Mouse (Mus musculus) hindbrain, embryonic 14.5 days (tissue): Measurements from ENCODE around the gene Pdlim1. TPM values are rescaled to one million over a fixed set of nuclear protein-coding genes. Genes with fewer than 3 reads are reported as not detected.

Source experiments
- ATAC-seq: fragments of 200-750 bp; cut with Nextera tagmentation; 2 replicates; pipeline ENCODE4 v1.8.0; 2017; ENCODE audit warnings: moderate number of reproducible peaks, mild to moderate bottlenecking, moderate TSS enrichment, moderate library complexity; ENCODE audit not compliant: low FRiP score
- DNase-seq: peaks from one replicate; pipeline ENCODE4 v3.0.0-alpha.2; 2015; ENCODE audit warnings: low spot score
- H3K27ac ChIP-seq: fragments of 300-500 bp; sonication (generic); 2 replicates; pipeline ENCODE4 v1.5.1; 2014; ENCODE audit warnings: mild to moderate bottlenecking, moderate library complexity
- H3K27me3 ChIP-seq: fragments of 300-500 bp; sonication (generic); 2 replicates; pipeline ENCODE4 v1.6.1; 2014; ENCODE audit warnings: mild to moderate bottlenecking, low read length, mixed read lengths; ENCODE audit not compliant: control insufficient read depth, insufficient read depth
- H3K36me3 ChIP-seq: fragments of 300-500 bp; sonication (generic); replicated peaks from 2 replicates; pipeline ENCODE4 v1.6.1; 2014; ENCODE audit not compliant: control insufficient read depth, insufficient read depth
- H3K4me1 ChIP-seq: fragments of 300-500 bp; sonication (generic); replicated peaks from 2 replicates; pipeline ENCODE4 v1.6.1; 2014; ENCODE audit warnings: antibody characterized with exemption, low read length, mixed read lengths; ENCODE audit not compliant: control insufficient read depth, insufficient read depth
- H3K4me2 ChIP-seq: fragments of 300-500 bp; sonication (generic); replicated peaks from 2 replicates; pipeline ENCODE4 v1.6.1; 2014; ENCODE audit warnings: mild to moderate bottlenecking, moderate library complexity
- H3K4me3 ChIP-seq: fragments of 300-500 bp; sonication (generic); replicated peaks from 2 replicates; pipeline ENCODE4 v1.5.1; 2014; ENCODE audit warnings: mild to moderate bottlenecking, low read length
- H3K9ac ChIP-seq: fragments of 300-500 bp; sonication (generic); 2 replicates; pipeline ENCODE4 v1.6.1; 2014
- H3K9me3 ChIP-seq: fragments of 300-500 bp; sonication (generic); 2 replicates; pipeline ENCODE4 v1.6.1; 2016; ENCODE audit warnings: low read length; ENCODE audit not compliant: control insufficient read depth
- WGBS: fragments of 180-500 bp; shearing (Covaris S2); extraction: QIAGEN DNeasy Blood & Tissue Kit; methylation state at CpG from one replicate; pipeline ENCODE4 v1.1.7; 2014; 5-methylcytosine and 5-hydroxymethylcytosine counted together
- polyA plus RNA-seq: library from polyadenylated mRNA; unstranded; fragments of >200 nt; fragmentation: Nextera tagmentation; extraction: Ambion mirVana; gene quantifications from 2 replicates; pipeline ENCODE4 v1.2.1, GENCODE M21; 2014

Pdlim1 gene
- polyA plus RNA-seq, 1 experiment from 2014 or later = 9.0 TPM

DNA sequence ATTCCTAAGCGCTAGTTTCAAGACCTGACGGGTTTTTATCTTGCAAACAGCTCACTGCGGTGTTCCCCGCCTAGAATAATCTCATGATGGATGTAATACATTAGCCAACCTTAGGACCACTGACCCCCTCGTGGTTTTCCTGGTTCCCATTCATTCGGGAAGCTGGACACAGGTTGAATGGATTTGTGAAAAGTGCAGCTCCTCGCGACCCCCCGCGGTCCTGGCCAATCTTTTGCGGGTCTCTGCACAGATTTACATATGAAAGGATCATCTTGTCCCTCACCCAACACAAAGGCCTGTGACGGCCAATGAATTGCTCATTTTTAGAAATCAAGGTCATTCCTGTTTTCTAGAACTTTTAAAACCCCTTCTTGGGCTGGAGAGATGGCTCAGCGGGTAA is 1.0 kb upstream of the Pdlim1 start:
- no peaks in the 10 kb centered on the region for H3K9me3 ChIP-seq
- WGBS = 7% methylated on average over 13 of the region's 13 CpGs
- peaks cover 37% of the 10 kb centered on the region for H3K27me3 ChIP-seq
- no peaks in the 10 kb centered on the region for H3K36me3 ChIP-seq
- H3K4me1 ChIP-seq = peaks cover 6% of the 10 kb centered on the region; the same call in 1 of the 2 replicates
- ATAC-seq = no peak
- no peak overlapping the region for H3K4me3 ChIP-seq
- H3K4me2 ChIP-seq = no peak overlapping the region
- H3K9ac ChIP-seq = no peak overlapping the region
- H3K27ac ChIP-seq = no peak overlapping the region
- DNase-seq = no peak

DNA sequence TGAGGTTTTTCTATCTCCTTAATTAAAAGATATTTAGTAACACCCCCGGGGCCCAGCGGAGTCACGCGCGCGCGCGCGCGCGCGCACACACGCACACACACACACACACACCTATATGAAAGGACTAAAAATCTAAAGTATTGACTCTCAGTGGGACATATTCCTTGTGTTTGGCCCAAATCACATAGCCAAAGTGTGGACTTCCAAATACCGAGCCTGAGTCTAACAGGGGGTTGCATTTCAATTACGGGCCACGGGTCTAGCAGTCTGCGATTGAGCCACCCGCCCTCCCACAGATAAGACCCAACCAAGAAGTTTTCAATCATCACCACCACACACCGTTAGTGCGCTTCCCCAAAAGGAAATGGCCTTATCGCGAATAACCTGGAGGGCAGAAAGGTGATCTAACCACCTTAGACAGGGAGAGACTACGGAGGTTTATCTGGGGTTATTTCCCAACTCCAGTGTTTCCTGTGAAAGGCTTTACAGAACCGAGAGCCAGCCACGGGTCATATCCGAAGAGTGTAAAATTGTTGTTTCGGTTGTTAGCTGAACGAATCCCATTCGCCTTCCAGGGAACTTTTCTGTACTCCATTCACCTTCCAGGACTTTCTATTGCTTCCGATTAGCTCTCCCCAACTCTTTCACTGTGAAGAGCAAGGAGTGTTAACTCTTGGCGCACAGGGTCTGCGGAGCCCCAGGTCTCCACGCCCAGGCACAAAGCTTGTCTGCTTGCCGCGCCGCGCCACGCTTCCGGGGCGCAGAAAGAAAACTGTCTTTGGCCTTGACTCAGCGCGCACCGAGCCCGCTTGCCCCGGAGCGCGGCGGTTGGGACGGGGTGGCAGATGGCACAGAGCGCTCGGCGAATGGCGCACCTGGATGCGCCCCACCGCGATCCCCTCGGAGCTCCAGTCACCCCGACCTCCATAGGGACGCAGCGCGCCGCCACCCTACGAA is 1.0 kb downstream of the Pdlim1 start:
- ATAC-seq = peak; percentile 64
- 8% methylated on average over 63 of the region's 63 CpGs for WGBS
- H3K4me1 ChIP-seq = peaks cover 6% of the 10 kb centered on the region; the same call in 1 of the 2 replicates

DNA sequence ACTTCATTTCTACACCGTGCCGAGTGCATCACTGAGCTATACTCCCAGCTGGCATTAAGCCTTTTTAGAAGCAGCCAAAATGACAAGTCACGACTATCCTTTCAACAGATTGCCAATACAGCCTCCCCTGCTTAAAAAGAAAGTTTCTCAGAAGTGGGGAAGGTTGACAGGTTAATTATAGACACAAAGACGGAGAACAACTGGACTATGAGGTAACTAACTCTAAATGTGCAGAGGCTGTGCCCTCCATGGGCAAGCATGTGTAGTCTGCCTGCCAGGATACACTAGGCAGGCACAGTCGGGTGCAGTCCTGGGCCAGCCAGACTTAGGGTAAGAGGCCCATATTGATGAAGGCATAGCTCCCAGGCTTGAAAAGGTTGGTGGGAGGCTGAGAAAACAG is 2.1 kb downstream of the Pdlim1 start:
- Histone ChIP-seq H3K27me3 (peaks cover 37% of the 10 kb centered on the region), H3K4me3 (no peak overlapping the region), H3K36me3 (no peaks in the 10 kb centered on the region), H3K9me3 (no peaks in the 10 kb centered on the region), H3K9ac (no peak overlapping the region), H3K4me2 (no peak overlapping the region), H3K27ac (no peak overlapping the region), H3K4me1 (peaks cover 6% of the 10 kb centered on the region; the same call in 1 of the 2 replicates)
- DNase-seq = no peak
- ATAC-seq = no peak
- 75% methylated on average over 5 of the region's 5 CpGs for WGBS

More for the DNA sequence above, 1.0 kb downstream of the Pdlim1 start:
- Histone ChIP-seq H3K27me3 (peaks cover 37% of the 10 kb centered on the region), H3K4me3 (peak overlapping the region; percentile 50), H3K36me3 (no peaks in the 10 kb centered on the region), H3K9ac (peak overlapping the region; percentile 42), H3K4me2 (peak overlapping the region; percentile 97), H3K9me3 (no peaks in the 10 kb centered on the region), H3K27ac (no peak overlapping the region)
- no peak for DNase-seq

DNA sequence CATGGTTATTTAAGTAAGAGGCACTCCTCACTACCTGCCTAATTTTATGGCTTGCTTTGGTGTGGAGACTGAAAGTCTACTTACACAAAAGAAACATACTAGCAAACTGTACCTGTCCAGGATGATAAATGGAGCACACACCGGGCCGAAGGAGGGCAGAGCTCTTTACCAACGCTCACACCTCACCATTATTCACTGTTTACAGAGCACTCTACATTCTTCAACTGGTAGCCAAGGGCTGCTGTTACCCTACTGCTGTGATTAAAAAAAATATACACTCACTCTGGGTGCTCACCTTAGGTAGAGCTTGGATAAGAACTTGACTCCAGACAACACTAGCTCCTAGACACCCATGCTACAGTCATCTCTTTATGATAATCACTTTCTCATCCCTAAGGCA is 3.1 kb downstream of the Pdlim1 start:
- H3K9me3 ChIP-seq = no peaks in the 10 kb centered on the region
- no peak overlapping the region for H3K4me2 ChIP-seq
- 81% methylated on average over 3 of the region's 3 CpGs for WGBS
- no peak for DNase-seq
- no peak for ATAC-seq
- H3K9ac ChIP-seq = no peak overlapping the region
- no peak overlapping the region for H3K27ac ChIP-seq
- no peak overlapping the region for H3K4me3 ChIP-seq
- H3K36me3 ChIP-seq = no peaks in the 10 kb centered on the region
- peaks cover 37% of the 10 kb centered on the region for H3K27me3 ChIP-seq
- peaks cover 6% of the 10 kb centered on the region; the same call in 1 of the 2 replicates for H3K4me1 ChIP-seq

DNA sequence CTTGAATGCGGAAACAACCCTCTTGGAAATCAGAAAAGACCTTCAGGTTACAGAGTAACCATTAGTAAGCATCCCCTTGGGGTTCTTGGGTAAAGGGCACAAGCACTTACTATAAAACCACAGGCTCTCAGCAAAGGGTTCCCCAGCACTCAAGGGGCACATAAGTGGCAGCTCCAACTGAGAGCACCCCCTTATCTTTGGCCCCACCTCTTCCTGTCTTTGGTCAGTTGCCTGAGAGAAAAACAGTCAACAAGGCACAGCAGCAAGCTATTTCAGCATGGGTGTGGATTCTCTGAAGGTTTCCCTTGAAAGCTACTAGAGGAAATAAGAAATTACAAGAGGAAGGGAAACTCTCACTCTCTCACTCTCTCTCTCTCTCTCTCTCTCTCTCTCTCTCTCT is 4.3 kb downstream of the Pdlim1 start:
- no peak overlapping the region for H3K4me2 ChIP-seq
- DNase-seq = no peak
- 94% methylated on average over 1 of the region's 1 CpGs for WGBS
- H3K27me3 ChIP-seq = peaks cover 31% of the 10 kb centered on the region
- peaks cover 6% of the 10 kb centered on the region; the same call in 1 of the 2 replicates for H3K4me1 ChIP-seq
- no peak overlapping the region for H3K9ac ChIP-seq
- no peak overlapping the region for H3K27ac ChIP-seq
- no peak overlapping the region for H3K4me3 ChIP-seq
- no peaks in the 10 kb centered on the region for H3K9me3 ChIP-seq
- no peak for ATAC-seq
- no peaks in the 10 kb centered on the region for H3K36me3 ChIP-seq

DNA sequence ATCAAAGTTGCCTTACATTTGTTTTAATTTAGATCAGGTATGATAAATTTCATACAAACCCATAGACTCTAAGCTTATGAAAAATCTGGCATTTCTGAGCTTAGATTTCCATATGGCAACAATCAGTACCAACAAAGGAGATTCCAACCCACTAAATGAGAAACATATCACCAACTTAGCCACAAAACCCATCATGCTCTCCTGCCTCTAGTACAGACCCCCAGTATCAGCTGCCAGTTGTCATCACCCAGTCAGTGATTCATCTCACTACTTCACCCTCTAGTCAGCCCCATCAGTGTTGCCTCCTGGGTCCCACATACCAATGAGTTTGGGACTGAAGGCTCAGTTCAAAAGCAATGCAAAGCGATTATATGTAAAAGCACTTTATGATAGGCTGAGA is 12.2 kb downstream of the Pdlim1 start:
- Histone ChIP-seq H3K36me3 (no peaks in the 10 kb centered on the region), H3K4me2 (no peak overlapping the region), H3K4me1 (no peaks in the 10 kb centered on the region), H3K9me3 (no peaks in the 10 kb centered on the region), H3K27ac (no peak overlapping the region), H3K9ac (no peak overlapping the region), H3K4me3 (no peak overlapping the region), H3K27me3 (no peaks in the 10 kb centered on the region)
- no peak for DNase-seq
- 97% methylated on average over 1 of the region's 1 CpGs for WGBS
- ATAC-seq = no peak

DNA sequence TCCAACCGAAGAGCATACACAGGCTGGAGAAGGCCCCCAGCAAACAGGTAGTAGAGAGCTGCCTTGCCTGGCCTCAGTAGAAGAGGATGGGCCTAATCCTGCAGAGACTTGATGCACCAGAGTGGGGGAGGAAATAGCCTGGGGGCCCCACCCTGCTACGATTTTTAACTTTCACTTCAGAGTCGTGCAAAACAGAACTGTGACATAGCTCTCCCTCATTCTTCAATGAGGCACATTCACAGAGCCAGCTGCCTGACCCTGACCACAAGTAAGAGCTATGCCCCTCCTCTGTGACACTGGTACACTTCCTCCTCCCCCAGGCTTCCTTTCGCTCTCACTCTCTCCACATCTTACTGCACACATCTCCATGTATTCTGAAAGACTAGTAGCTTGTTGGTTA is 14.2 kb downstream of the Pdlim1 start:
- H3K9ac ChIP-seq = no peak overlapping the region
- DNase-seq = no peak
- H3K9me3 ChIP-seq = no peaks in the 10 kb centered on the region
- no peaks in the 10 kb centered on the region for H3K4me1 ChIP-seq
- 80% methylated on average over 4 of the region's 4 CpGs for WGBS
- no peak overlapping the region for H3K27ac ChIP-seq
- H3K4me3 ChIP-seq = no peak overlapping the region
- H3K27me3 ChIP-seq = no peaks in the 10 kb centered on the region
- no peak for ATAC-seq
- H3K36me3 ChIP-seq = no peaks in the 10 kb centered on the region
- H3K4me2 ChIP-seq = no peak overlapping the region

DNA sequence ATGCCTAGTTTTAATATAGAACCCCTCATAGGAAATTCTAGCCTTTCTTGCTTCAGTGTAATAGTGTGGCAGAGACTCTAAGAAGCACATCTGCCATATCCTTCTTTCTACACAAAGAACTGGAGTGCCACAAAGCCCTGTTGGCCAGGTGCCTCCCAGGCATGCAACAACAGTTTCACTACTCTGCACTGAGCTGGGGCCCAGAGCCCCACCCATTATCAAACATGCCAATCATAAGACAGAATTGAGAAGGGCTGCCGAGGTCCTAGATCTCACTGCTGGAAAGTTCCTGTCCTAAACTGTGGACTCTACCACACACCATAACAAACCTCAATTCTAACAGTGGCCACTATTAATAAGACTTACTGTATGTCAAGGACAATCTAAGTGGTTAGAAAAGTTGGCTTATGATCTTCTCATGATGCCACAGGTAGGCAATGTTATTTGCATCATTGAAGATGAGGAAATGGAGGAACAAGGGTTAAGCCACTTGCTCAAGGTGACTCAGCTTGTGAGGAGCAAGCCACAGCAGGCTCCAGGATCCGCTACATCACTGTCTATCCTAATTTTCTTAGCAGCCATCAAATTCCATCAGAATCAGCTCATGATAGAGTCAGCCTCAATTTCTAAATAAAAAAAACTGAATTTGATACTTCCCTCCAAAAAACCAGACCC is 15.1 kb downstream of the Pdlim1 start:
- Histone ChIP-seq H3K27ac (no peak overlapping the region), H3K9ac (no peak overlapping the region), H3K4me3 (no peak overlapping the region), H3K4me2 (no peak overlapping the region), H3K36me3 (no peaks in the 10 kb centered on the region), H3K4me1 (no peaks in the 10 kb centered on the region), H3K9me3 (no peaks in the 10 kb centered on the region), H3K27me3 (no peaks in the 10 kb centered on the region)
- DNase-seq (no peak), ATAC-seq (no peak)
- WGBS = 75% methylated on average over 2 of the region's 2 CpGs

DNA sequence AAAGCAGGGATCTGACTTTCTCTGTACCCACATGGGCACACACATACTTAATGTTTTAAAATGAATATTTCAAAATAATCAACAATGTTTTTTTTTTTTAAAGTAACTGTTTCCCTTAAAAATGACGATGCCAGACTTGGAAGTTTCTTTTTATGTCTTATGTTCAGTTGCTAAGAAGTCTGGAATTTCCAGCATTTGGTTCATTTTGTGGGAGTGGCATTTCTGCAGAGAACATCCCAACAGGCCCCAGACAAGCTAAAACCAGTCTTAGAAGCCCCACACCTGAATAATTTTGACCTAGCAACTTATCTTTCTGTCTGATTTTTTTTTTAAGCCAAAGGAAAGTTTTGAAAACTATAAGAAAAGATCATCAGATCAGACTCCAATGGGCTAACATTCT is 16.1 kb downstream of the Pdlim1 start:
- ATAC-seq = no peak
- Histone ChIP-seq H3K4me3 (no peak overlapping the region), H3K9ac (no peak overlapping the region), H3K36me3 (no peaks in the 10 kb centered on the region), H3K4me1 (no peaks in the 10 kb centered on the region), H3K9me3 (no peaks in the 10 kb centered on the region), H3K27me3 (no peaks in the 10 kb centered on the region), H3K4me2 (no peak overlapping the region), H3K27ac (no peak overlapping the region)
- 76% methylated on average over 1 of the region's 1 CpGs for WGBS
- no peak for DNase-seq
